Mouse (Mus musculus) MEL (cell line): ENCODE results near the gene Wdr89. TPM values are rescaled to one million over a fixed set of nuclear protein-coding genes. Genes with fewer than 3 reads are reported as not detected.

ENCODE experiments used
- DNase-seq: peaks from one replicate; pipeline ENCODE4 v3.0.0; 2011; ENCODE audit warnings: low read depth, low spot score
- H3K27ac ChIP-seq: 2 replicates; pipeline ENCODE4 v1.5.1; 2012; ENCODE audit warnings: low read depth, mild to moderate bottlenecking, control low read depth, low read length, moderate library complexity; ENCODE audit not compliant: control insufficient read depth
- H3K27me3 ChIP-seq, 2 experiments: fragments of 150-350 bp in 1 of 2; sonication (generic) in 1 of 2; 2 replicates each; pipeline ENCODE4 v1.6.1; 2012; ENCODE audit warnings: low read length in 2 of 2, mild to moderate bottlenecking in 2 of 2, improper control_type of control experiment in 1 of 2, moderate library complexity in 1 of 2; ENCODE audit not compliant: insufficient read depth in 2 of 2, control insufficient read depth in 1 of 2
- H3K36me3 ChIP-seq, 2 experiments: 2 replicates each; pipeline ENCODE4 v1.6.1; 2012 to 2014; ENCODE audit warnings: low read length in 2 of 2, improper control_type of control experiment in 1 of 2, inconsistent platforms in 1 of 2, mild to moderate bottlenecking in 1 of 2; ENCODE audit not compliant: insufficient read depth in 2 of 2, control insufficient read depth in 1 of 2
- H3K4me1 ChIP-seq, 2 experiments: fragments of 150-350 bp in 1 of 2; sonication (generic) in 1 of 2; 2 replicates each; pipeline ENCODE4 v1.6.1; 2012; ENCODE audit warnings: low read length in 2 of 2, improper control_type of control experiment in 1 of 2, mild to moderate bottlenecking in 1 of 2; ENCODE audit not compliant: insufficient read depth in 2 of 2, control insufficient read depth in 1 of 2
- H3K4me3 ChIP-seq, 2 experiments: fragments of 150-350 bp in 1 of 2; sonication (generic) in 1 of 2; 2 replicates each; pipeline ENCODE4 v1.5.1; 2012; ENCODE audit warnings: low read depth in 2 of 2, low read length in 2 of 2, mild to moderate bottlenecking in 2 of 2, moderate library complexity in 2 of 2, control low read depth in 1 of 2, improper control_type of control experiment in 1 of 2; ENCODE audit not compliant: control insufficient read depth in 1 of 2, insufficient read depth in 1 of 2
- H3K79me2 ChIP-seq: 2 replicates; pipeline ENCODE4 v1.6.1; 2012; ENCODE audit warnings: mild to moderate bottlenecking, low read length, moderate library complexity; ENCODE audit not compliant: control insufficient read depth, poor library complexity, insufficient read depth
- H3K9ac ChIP-seq: 2 replicates; pipeline ENCODE4 v1.6.1; 2012; ENCODE audit warnings: low read depth, mild to moderate bottlenecking, control low read depth, low read length, moderate library complexity; ENCODE audit not compliant: control insufficient read depth, poor library complexity, severe bottlenecking
- H3K9me3 ChIP-seq: fragments of 150-350 bp; sonication (generic); replicated peaks from 2 replicates; pipeline ENCODE4 v1.6.1; 2012; ENCODE audit warnings: mild to moderate bottlenecking, low read length, improper control_type of control experiment, moderate library complexity; ENCODE audit not compliant: insufficient read depth
- BHLHE40 ChIP-seq: IDR thresholded peaks from 2 replicates; pipeline ENCODE4 v1.6.1; 2012; ENCODE audit warnings: low read depth, mild to moderate bottlenecking, inconsistent platforms, low read length, improper control_type of control experiment, borderline replicate concordance
- CHD1 ChIP-seq: IDR thresholded peaks from 2 replicates; pipeline ENCODE4 v1.6.1; 2012; ENCODE audit warnings: low read depth, mild to moderate bottlenecking, inconsistent platforms, low read length, improper control_type of control experiment
- CHD2 ChIP-seq: IDR thresholded peaks from 2 replicates; pipeline ENCODE4 v1.6.1; 2011; ENCODE audit warnings: low read length, improper control_type of control experiment
- E2F4 ChIP-seq: IDR thresholded peaks from 2 replicates; pipeline ENCODE4 v1.6.1; 2011; ENCODE audit warnings: low read depth, low read length, improper control_type of control experiment, borderline replicate concordance
- EP300 ChIP-seq, 2 experiments: IDR thresholded peaks; 2 replicates each; pipeline ENCODE4 v1.6.1; 2011; ENCODE audit warnings: improper control_type of control experiment in 2 of 2, low read length in 2 of 2, low read depth in 1 of 2, mild to moderate bottlenecking in 1 of 2
- ETS1 ChIP-seq: IDR thresholded peaks from 2 replicates; pipeline ENCODE4 v1.6.1; 2012; ENCODE audit warnings: low read depth, mild to moderate bottlenecking, inconsistent platforms, low read length, improper control_type of control experiment, moderate library complexity
- GATA1 ChIP-seq: IDR thresholded peaks from 2 replicates; pipeline ENCODE4 v1.6.1; 2011; ENCODE audit warnings: low read depth, low read length, improper control_type of control experiment
- KAT2A ChIP-seq: conservative IDR thresholded peaks from 2 replicates; pipeline ENCODE4 v1.6.1; 2012; ENCODE audit warnings: low read depth, low read length, improper control_type of control experiment, inconsistent platforms
- MAFK ChIP-seq: IDR thresholded peaks from 2 replicates; pipeline ENCODE4 v1.6.1; 2011; ENCODE audit warnings: low read depth, mild to moderate bottlenecking, low read length, improper control_type of control experiment, borderline replicate concordance
- MEF2A ChIP-seq: IDR thresholded peaks from 2 replicates; pipeline ENCODE4 v1.6.1; 2014; ENCODE audit warnings: low read depth, mild to moderate bottlenecking, inconsistent platforms, low read length, improper control_type of control experiment; ENCODE audit not compliant: poor library complexity, insufficient replicate concordance, severe bottlenecking; ENCODE audit errors: extremely low read depth
- MYC ChIP-seq: IDR thresholded peaks from 2 replicates; pipeline ENCODE4 v1.6.1; 2011; ENCODE audit warnings: low read depth, mild to moderate bottlenecking, low read length, improper control_type of control experiment, moderate library complexity
- NELFE ChIP-seq: IDR thresholded peaks from 2 replicates; pipeline ENCODE4 v1.6.1; 2011; ENCODE audit warnings: low read depth, low read length, improper control_type of control experiment
- POLR2AphosphoS2 ChIP-seq: IDR thresholded peaks from 2 replicates; pipeline ENCODE4 v1.6.1; 2011; ENCODE audit warnings: low read length, improper control_type of control experiment
- POLR2AphosphoS5 ChIP-seq: IDR thresholded peaks from 2 replicates; pipeline ENCODE4 v1.6.1; 2012; ENCODE audit warnings: low read depth, borderline replicate concordance, mild to moderate bottlenecking, inconsistent platforms, low read length, moderate library complexity, mixed read lengths
- RCOR1 ChIP-seq: IDR thresholded peaks from 2 replicates; pipeline ENCODE4 v1.6.1; 2012; ENCODE audit warnings: low read depth, mild to moderate bottlenecking, inconsistent platforms, low read length, improper control_type of control experiment
- SIN3A ChIP-seq: IDR thresholded peaks from 2 replicates; pipeline ENCODE4 v1.6.1; 2012; ENCODE audit warnings: low read length, improper control_type of control experiment, inconsistent platforms
- SMC3 ChIP-seq: IDR thresholded peaks from 2 replicates; pipeline ENCODE4 v1.6.1; 2011; ENCODE audit warnings: low read depth, low read length, improper control_type of control experiment
- TBP ChIP-seq: IDR thresholded peaks from 2 replicates; pipeline ENCODE4 v1.8.0; 2011; ENCODE audit warnings: low read depth, low read length, improper control_type of control experiment
- USF1 ChIP-seq: IDR thresholded peaks from 2 replicates; pipeline ENCODE4 v1.6.1; 2014; ENCODE audit warnings: low read depth, mild to moderate bottlenecking, inconsistent platforms, low read length, improper control_type of control experiment, moderate library complexity
- USF2 ChIP-seq, 2 experiments: IDR thresholded peaks; 2 replicates each; pipeline ENCODE4 v1.6.1; 2011 to 2012; ENCODE audit warnings: improper control_type of control experiment in 2 of 2, low read length in 2 of 2, borderline replicate concordance in 1 of 2, inconsistent platforms in 1 of 2, low read depth in 1 of 2, mild to moderate bottlenecking in 1 of 2; ENCODE audit not compliant: insufficient read depth in 1 of 2
- ZC3H11A ChIP-seq: IDR thresholded peaks from 2 replicates; pipeline ENCODE4 v1.6.1; 2012; ENCODE audit warnings: low read depth, mild to moderate bottlenecking, inconsistent platforms, low read length, improper control_type of control experiment
- ZNF384 ChIP-seq: IDR thresholded peaks from 2 replicates; pipeline ENCODE4 v1.6.1; 2012; ENCODE audit warnings: low read depth, mild to moderate bottlenecking, inconsistent platforms, low read length, improper control_type of control experiment
- polyA plus RNA-seq, 2 experiments: library from polyadenylated mRNA; stranded (reverse) in 1 of 2; unstranded in 1 of 2; fragments of >175 nt in 1 of 2; fragments of >200 nt in 1 of 2; gene quantifications; 2 replicates each; pipeline versions ENCODE4 v1.2.1 to v1.2.4; 2012; ENCODE audit warnings: low replicate concordance in 2 of 2, low read depth in 1 of 2; ENCODE audit not compliant: insufficient read length in 2 of 2, insufficient read depth in 1 of 2, missing spikeins in 1 of 2
- total RNA-seq: library from RNA; depleted of rRNA; stranded (reverse); fragments of 300-350 nt; gene quantifications from 2 replicates; pipeline ENCODE4 v1.2.3, GENCODE M21; 2012

Gene Wdr89
- total and polyA plus RNA-seq, 3 experiments = 10.2 to 57.8 (median 31.2) TPM

- Histone ChIP-seq H3K9ac (peak overlapping the region; percentile 50), H3K9me3 (no peaks in the 10 kb centered on the region), H3K79me2 (peaks cover 28% of the 10 kb centered on the region), H3K4me1 (peaks cover 7 to 8% of the 10 kb centered on the region in 2 experiments; a peak in 3 of 4 replicates), H3K4me3 (peak overlapping the region; percentile 24 to 98; a peak in 3 of 4 replicates), H3K27ac (no peak overlapping the region), H3K36me3 (peaks cover 12 to 21% of the 10 kb centered on the region in 2 experiments), H3K27me3 (no peaks in the 10 kb centered on the region)
- peak; percentile 56 for DNase-seq
- no peak for TF ChIP-seq BHLHE40
- no peak for TF ChIP-seq ZC3H11A
- 0 out of 2 replicates have a peak, but pooled peaks have one; percentile 18 for TF ChIP-seq MYC
- TF ChIP-seq SIN3A = peak; percentile 27
- no peak for TF ChIP-seq USF2 (IDR thresholded peaks at IDR 0.05; ENCODE audit: borderline replicate concordance in 1 of 2, insufficient read depth in 1 of 2, low read depth in 1 of 2, low read length in 2 of 2)
- peak; percentile 60 for TF ChIP-seq ZNF384
- TF ChIP-seq EP300 (IDR thresholded peaks at IDR 0.05; ENCODE audit: low read depth in 1 of 2, low read length in 2 of 2) = peak in 1 of 2 experiments; percentile 23; a peak in 1 of 4 replicates
- peak; percentile 48; the same call in 1 of the 2 replicates for TF ChIP-seq CHD1
- TF ChIP-seq CHD2 = no peak
- no peak for TF ChIP-seq USF1
- no peak for TF ChIP-seq SMC3
Measured at GRCm38 (mm10) chr12:75594404-75594803, 74.9 kb downstream of the Wdr89 start.

GRCm38 (mm10) chr12:75593817-75594216, 75.5 kb downstream of the Wdr89 start:
- Histone ChIP-seq H3K4me3 (no peak overlapping the region), H3K9me3 (no peaks in the 10 kb centered on the region), H3K4me1 (peaks cover 7 to 8% of the 10 kb centered on the region in 2 experiments; a peak in 3 of 4 replicates), H3K79me2 (peaks cover 30% of the 10 kb centered on the region), H3K36me3 (peaks cover 12 to 25% of the 10 kb centered on the region in 2 experiments), H3K27me3 (no peaks in the 10 kb centered on the region), H3K9ac (no peak overlapping the region), H3K27ac (no peak overlapping the region)
- TF ChIP-seq ZNF384 (no peak), MAFK (no peak), E2F4 (no peak), KAT2A (no peak), MEF2A (no peak), ZC3H11A (no peak), ETS1 (no peak), RCOR1 (no peak), GATA1 (no peak), USF2 (IDR thresholded peaks at IDR 0.05; ENCODE audit: borderline replicate concordance in 1 of 2, insufficient read depth in 1 of 2, low read depth in 1 of 2, low read length in 2 of 2) (no peak), POLR2AphosphoS2 (no peak), POLR2AphosphoS5 (no peak), TBP (no peak), NELFE (no peak)
- no peak for DNase-seq
